Mouse (Mus musculus) spleen, embryonic (tissue): ENCODE results near the gene Vmn2r-ps159.
"Not testable (repeated sequence)": the region's sequence is repeated elsewhere in the genome, so short reads cannot be mapped to it uniquely, and the experiment has no call there.

Source experiments
- CTCF ChIA-PET: fragments of 350-600 bp; sonication (Branson Sonifier 250); formaldehyde crosslinking; loops from one replicate; lab custom pipeline; 2022; lab: Charles Lee

The Vmn2r-ps159 gene

DNA sequence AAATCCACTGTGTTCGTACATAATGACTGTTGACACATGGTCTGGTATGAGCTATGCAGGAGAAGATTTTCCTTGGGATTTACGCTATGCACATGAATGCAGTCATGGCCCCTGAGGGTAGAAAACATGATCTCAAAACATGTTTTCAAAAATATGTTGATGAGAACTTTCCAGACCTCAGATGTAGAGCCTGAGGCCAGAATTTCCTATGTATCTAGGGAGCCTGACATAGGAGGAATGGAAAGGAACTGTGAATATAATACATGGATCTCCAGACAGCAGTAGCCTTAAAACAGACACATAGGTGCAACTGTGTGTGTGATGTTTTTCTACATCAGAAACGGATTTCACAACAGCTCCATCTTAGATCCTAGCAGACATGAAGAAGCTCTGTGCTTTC is at the start of gene Vmn2r-ps159:
Gene Vmn2r-ps159 (plus strand): TSS at position 301 of the 400 bp plus-strand sequence.
- CTCF ChIA-PET = not testable (repeated sequence)

DNA sequence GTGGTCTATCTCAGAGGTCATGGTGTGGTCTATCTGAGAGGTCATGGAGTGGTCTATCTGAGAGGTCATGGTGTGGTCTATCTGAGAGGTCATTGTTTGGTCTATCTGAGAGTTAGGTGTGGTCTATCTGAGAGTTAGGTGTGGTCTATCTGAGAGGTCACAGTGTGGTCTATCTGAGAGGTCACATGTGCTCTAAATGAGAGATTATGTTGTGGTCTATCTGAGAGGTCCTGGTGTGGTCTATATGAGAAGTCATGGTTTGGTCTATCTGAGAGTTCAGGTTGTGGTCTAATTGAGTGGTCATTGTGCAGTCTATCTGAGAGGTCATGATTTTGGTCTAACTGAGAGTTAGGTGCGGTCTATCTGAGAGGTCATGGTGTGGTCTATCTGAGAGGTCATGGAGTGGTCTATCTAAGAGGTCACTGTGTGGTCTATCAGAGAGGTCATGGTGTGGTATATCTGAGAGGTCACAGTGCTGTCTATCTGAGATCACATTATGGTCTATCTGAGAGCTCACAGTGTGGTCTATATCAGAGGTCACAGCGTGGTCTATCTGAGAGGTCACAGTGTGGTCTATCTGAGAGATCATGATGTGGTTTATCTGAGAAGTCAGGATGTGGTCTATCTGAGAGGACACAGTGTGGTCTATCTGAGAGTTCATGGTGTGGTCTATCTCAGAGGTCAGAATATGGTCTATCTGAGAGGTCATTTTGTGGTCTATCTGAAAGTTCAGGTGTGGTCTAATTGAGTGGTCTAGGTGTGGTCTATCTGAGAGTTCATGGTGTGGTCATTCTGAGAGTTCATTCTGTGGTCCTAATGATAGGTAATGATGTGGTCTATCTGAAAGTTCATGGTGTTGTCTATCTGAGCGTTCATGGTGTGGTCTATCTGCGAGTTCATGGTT is 10.9 kb downstream of the Vmn2r-ps159 start:
- CTCF ChIA-PET = not testable (repeated sequence)

DNA sequence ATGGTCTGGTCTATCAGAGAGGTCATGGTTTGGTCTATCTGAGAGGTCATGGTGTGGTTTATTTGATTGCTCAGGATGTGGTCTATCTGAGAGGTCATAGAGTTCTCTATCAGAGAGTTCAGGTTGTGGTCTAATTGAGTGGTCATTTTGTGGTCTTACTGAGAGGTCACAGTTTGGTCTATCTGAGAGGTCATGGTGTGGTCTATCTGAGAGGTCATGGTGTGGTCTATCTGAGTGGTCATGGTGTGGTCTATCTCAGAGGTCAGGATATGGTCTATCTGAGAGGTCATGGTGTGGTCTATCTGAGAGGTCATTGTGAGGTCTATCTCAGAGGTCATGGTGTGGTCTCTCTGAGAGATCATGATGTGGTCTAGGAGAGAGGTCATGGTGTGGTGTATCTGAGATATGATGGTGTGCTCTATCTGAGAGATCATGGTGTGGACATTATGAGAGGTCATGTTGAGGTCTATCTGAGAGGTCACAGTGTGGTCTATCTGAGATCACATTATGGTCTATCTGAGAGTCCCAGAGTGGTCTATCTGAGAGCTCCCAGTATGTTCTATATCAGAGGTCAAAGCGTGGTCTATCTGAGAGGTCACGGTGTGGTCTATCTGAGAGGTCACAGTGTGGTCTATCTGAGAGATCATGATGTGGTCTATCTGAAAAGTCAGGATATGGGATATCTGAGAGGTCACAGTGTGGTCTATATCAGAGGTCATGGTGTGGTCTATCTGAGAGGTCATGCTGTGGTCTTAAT is 11.8 kb downstream of the Vmn2r-ps159 start:
- CTCF ChIA-PET = no interaction called here

DNA sequence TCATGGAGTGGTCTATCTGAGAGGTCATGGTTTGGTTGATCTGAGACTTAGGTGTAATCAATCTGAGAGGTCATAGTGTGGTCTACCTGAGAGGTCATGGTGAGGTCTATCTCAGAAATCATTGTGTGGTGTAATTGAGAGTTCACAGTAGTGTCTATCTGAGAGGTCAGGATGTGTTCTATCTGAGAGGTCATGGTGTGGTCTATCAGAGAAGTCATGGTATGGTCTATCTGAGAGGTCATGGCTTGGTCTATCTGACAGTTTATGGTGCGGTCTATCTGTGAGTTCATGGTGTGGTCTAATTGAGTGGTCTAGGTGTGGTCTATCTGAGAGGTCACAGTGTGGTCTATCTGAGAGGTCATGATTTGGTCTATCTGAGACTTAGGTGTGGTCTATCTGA is 12.4 kb downstream of the Vmn2r-ps159 start:
- CTCF ChIA-PET = no interaction called here

DNA sequence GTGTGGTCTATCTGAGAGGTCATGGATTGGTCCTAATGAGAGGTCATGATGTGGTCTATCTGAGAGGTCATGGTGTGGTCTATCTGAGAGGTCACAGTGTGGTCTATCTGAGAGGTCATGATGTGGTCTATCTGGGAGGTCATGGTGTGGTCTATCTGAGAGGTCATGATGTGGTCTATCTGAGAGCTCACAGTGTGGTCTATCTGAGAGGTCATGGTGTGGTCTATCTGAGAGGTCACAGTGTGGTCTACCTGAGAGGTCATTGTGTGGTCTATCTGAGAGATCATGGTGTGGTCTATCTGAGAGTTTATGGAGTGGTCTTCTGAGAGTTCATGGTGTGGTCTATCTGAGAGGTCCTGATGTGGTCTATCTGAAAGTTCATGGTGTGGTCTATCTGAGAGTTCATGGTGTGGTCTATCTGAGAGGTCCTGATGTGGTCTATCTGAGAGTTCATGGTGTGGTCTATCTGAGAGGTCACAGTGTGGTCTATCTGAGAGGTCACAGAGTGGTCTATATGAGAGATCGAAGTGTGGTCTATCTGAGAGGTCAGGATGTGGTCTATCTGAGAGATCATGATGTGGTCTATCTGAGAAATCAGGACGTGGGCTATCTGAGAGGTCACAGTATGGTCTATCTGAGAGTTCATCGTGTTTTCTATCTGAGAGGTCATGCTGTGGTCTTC is 26.0 kb downstream of the Vmn2r-ps159 start:
- CTCF ChIA-PET = not testable (repeated sequence)
